Mouse (Mus musculus): ENCODE data around the gene Timm22. TPM values are rescaled to one million over a fixed set of nuclear protein-coding genes. Genes with fewer than 3 reads are reported as not detected.
A peak's percentile ranks its signal among the peaks of the same experiment; 100 is the strongest.

The Timm22 gene
- polyA plus RNA-seq, 2 experiments from 2014 or later: 55.6 to 64.4 TPM

GRCm38 (mm10) chr11:76436864-76437437 is 30.2 kb downstream of the Timm22 start:
- ATAC-seq: no peak

- no peak for ATAC-seq
Measured at GRCm38 (mm10) chr11:76439666-76440065, 32.9 kb downstream of the Timm22 start.

GRCm38 (mm10) chr11:76445459-76445858 is 38.7 kb downstream of the Timm22 start:
- ATAC-seq: no peak

GRCm38 (mm10) chr11:76446251-76446650 is 39.5 kb downstream of the Timm22 start:
- ATAC-seq: no peak

GRCm38 (mm10) chr11:76449520-76450201 is 42.9 kb downstream of the Timm22 start:
- ATAC-seq: no peak

GRCm38 (mm10) chr11:76450202-76450561 is 43.4 kb downstream of the Timm22 start:
- no peak for ATAC-seq

GRCm38 (mm10) chr11:76454492-76454891 is 47.7 kb downstream of the Timm22 start:
- ATAC-seq: peak; percentile 50

- ATAC-seq: peak; percentile 74
Measured at GRCm38 (mm10) chr11:76456233-76456632, 49.5 kb downstream of the Timm22 start.

- ATAC-seq: peak; percentile 83
Measured at GRCm38 (mm10) chr11:76456897-76457296, 50.1 kb downstream of the Timm22 start.

GRCm38 (mm10) chr11:76458730-76459129 is 52.0 kb downstream of the Timm22 start:
- no peak for ATAC-seq

- no peak for ATAC-seq
Measured at GRCm38 (mm10) chr11:76459489-76459888, 52.7 kb downstream of the Timm22 start.

GRCm38 (mm10) chr11:76461201-76461600 is 54.4 kb downstream of the Timm22 start:
- ATAC-seq: no peak

- no peak for ATAC-seq
Measured at GRCm38 (mm10) chr11:76461696-76462095, 54.9 kb downstream of the Timm22 start.

GRCm38 (mm10) chr11:76465879-76466278 is 59.1 kb downstream of the Timm22 start:
- no peak for ATAC-seq

Other genes with a start within 250 kb of the Timm22 start
- gene Vps53, start 227.3 kb upstream of the Timm22 start, polyA plus RNA-seq (2017; shearing (Covaris generic)): 10 to 100 TPM; 51.6 to 60.3 TPM
- 1 to 10 TPM; 3.7 to 4.2 TPM for gene Fam57a, start 227.3 kb upstream of the Timm22 start, polyA plus RNA-seq (2017; shearing (Covaris generic))
- under 1 TPM in 1 of 2 experiments, not detected in 1; 0.58 TPM for gene Dbil5, start 189.3 kb upstream of the Timm22 start, polyA plus RNA-seq (2017; shearing (Covaris generic))
- gene Gemin4, start 189.3 kb upstream of the Timm22 start, polyA plus RNA-seq (2017; shearing (Covaris generic)): 10 to 100 TPM; 10.2 to 19.1 TPM
- gene Mrm3, start 163.2 kb upstream of the Timm22 start, polyA plus RNA-seq (2017; shearing (Covaris generic)): 10 to 100 TPM; 13.2 to 19.9 TPM
- gene Glod4, start 163.2 kb upstream of the Timm22 start, polyA plus RNA-seq (2017; shearing (Covaris generic)): 10 to 100 TPM; 78.6 to 89.4 TPM
- gene Nxn, start 7.8 kb upstream of the Timm22 start, polyA plus RNA-seq (2017; shearing (Covaris generic)): 1 to 10 TPM; 1.3 to 2.0 TPM
- 10 to 100 TPM; 14.5 to 14.6 TPM for gene Abr, start 215.4 kb downstream of the Timm22 start, polyA plus RNA-seq (2017; shearing (Covaris generic))